Mouse (Mus musculus): Measurements from ENCODE around the gene Proser3. TPM values are rescaled to one million over a fixed set of nuclear protein-coding genes. Genes with fewer than 3 reads are reported as not detected.

The Proser3 gene
- 4.5 TPM for polyA plus RNA-seq (2015; fragmentation: Illumina TruSeq; extraction: RNeasy Lipid Tissue Mini Kit (QIAGEN cat#74804); ENCODE audit: low read depth, low replicate concordance)

GRCm38 (mm10) chr7:30552102-30553020, at the start of gene Proser3, which contains the start of gene Hspb6:
TSS of gene Proser3 (minus strand) at chr7:30552299.
TSS of gene Hspb6 (plus strand) at chr7:30552178.

GRCm38 (mm10) chr7:30598786-30599185, 46.7 kb upstream of the Proser3 start, which contains the start of gene Zbtb32:
TSS of gene Zbtb32 (minus strand) at chr7:30598909.

GRCm38 (mm10) chr7:30588676-30589434, 36.8 kb upstream of the Proser3 start, which contains the start of gene Kmt2b:
TSS of gene Kmt2b (minus strand) at chr7:30588726.

GRCm38 (mm10) chr7:30564970-30565571, 13.0 kb upstream of the Proser3 start, which contains the start of gene Igflr1:
TSS of gene Igflr1 (plus strand) at chr7:30565427.

GRCm38 (mm10) chr7:30563117-30563905, 11.2 kb upstream of the Proser3 start, which contains the start of the genes U2af1l4, Gm49396 and Psenen:
TSS of gene U2af1l4 (plus strand) at chr7:30563301.
TSS of gene Gm49396 (plus strand) at chr7:30563344.
TSS of gene Psenen (minus strand) at chr7:30563627.

GRCm38 (mm10) chr7:30559443-30559954, 7.4 kb upstream of the Proser3 start, which contains the start of gene Lin37:
TSS of gene Lin37 (minus strand) at chr7:30559838.

GRCm38 (mm10) chr7:30534633-30535577, 17.2 kb downstream of the Proser3 start, which contains the start of gene Arhgap33:
TSS of gene Arhgap33 (minus strand) at chr7:30535060.

GRCm38 (mm10) chr7:30493401-30493931, 58.6 kb downstream of the Proser3 start, which contains the start of gene Prodh2:
TSS of gene Prodh2 (plus strand) at chr7:30493622.

Other genes with a start within 250 kb of the Proser3 start
- gene Alkbh6, start 243.6 kb downstream of the Proser3 start, polyA plus RNA-seq (2015; fragmentation: Illumina TruSeq; extraction: RNeasy Lipid Tissue Mini Kit (QIAGEN cat#74804); ENCODE audit: low read depth, low replicate concordance): 87.8 TPM
- gene Syne4, start 237.5 kb downstream of the Proser3 start, polyA plus RNA-seq (2015; fragmentation: Illumina TruSeq; extraction: RNeasy Lipid Tissue Mini Kit (QIAGEN cat#74804); ENCODE audit: low read depth, low replicate concordance): 9.7 TPM
- gene E130208F15Rik, start 230.6 kb downstream of the Proser3 start, polyA plus RNA-seq (2015; fragmentation: Illumina TruSeq; extraction: RNeasy Lipid Tissue Mini Kit (QIAGEN cat#74804); ENCODE audit: low read depth, low replicate concordance): 0.43 TPM
- 11.2 TPM for gene Sdhaf1, start 228.4 kb downstream of the Proser3 start, polyA plus RNA-seq (2015; fragmentation: Illumina TruSeq; extraction: RNeasy Lipid Tissue Mini Kit (QIAGEN cat#74804); ENCODE audit: low read depth, low replicate concordance)
- 13.9 TPM for gene Lrfn3, start 189.5 kb downstream of the Proser3 start, polyA plus RNA-seq (2015; fragmentation: Illumina TruSeq; extraction: RNeasy Lipid Tissue Mini Kit (QIAGEN cat#74804); ENCODE audit: low read depth, low replicate concordance)
- 90.8 TPM for gene Tyrobp, start 138.5 kb downstream of the Proser3 start, polyA plus RNA-seq (2015; fragmentation: Illumina TruSeq; extraction: RNeasy Lipid Tissue Mini Kit (QIAGEN cat#74804); ENCODE audit: low read depth, low replicate concordance)
- gene Hcst, start 132.4 kb downstream of the Proser3 start, polyA plus RNA-seq (2015; fragmentation: Illumina TruSeq; extraction: RNeasy Lipid Tissue Mini Kit (QIAGEN cat#74804); ENCODE audit: low read depth, low replicate concordance): 1.6 TPM
- gene Nfkbid, start 130.6 kb downstream of the Proser3 start, polyA plus RNA-seq (2015; fragmentation: Illumina TruSeq; extraction: RNeasy Lipid Tissue Mini Kit (QIAGEN cat#74804); ENCODE audit: low read depth, low replicate concordance): 2.7 TPM
- 972 TPM for gene Aplp1, start 106.8 kb downstream of the Proser3 start, polyA plus RNA-seq (2015; fragmentation: Illumina TruSeq; extraction: RNeasy Lipid Tissue Mini Kit (QIAGEN cat#74804); ENCODE audit: low read depth, low replicate concordance)
- 9.7 TPM for gene Kirrel2, start 94.6 kb downstream of the Proser3 start, polyA plus RNA-seq (2015; fragmentation: Illumina TruSeq; extraction: RNeasy Lipid Tissue Mini Kit (QIAGEN cat#74804); ENCODE audit: low read depth, low replicate concordance)
- gene Nphs1, start 94.0 kb downstream of the Proser3 start, polyA plus RNA-seq (2015; fragmentation: Illumina TruSeq; extraction: RNeasy Lipid Tissue Mini Kit (QIAGEN cat#74804); ENCODE audit: low read depth, low replicate concordance): 1.9 TPM
- gene Prodh2, start 58.7 kb downstream of the Proser3 start, polyA plus RNA-seq (2015; fragmentation: Illumina TruSeq; extraction: RNeasy Lipid Tissue Mini Kit (QIAGEN cat#74804); ENCODE audit: low read depth, low replicate concordance): not detected
- 95.4 TPM for gene Arhgap33, start 17.2 kb downstream of the Proser3 start, polyA plus RNA-seq (2015; fragmentation: Illumina TruSeq; extraction: RNeasy Lipid Tissue Mini Kit (QIAGEN cat#74804); ENCODE audit: low read depth, low replicate concordance)
- gene Hspb6, start 121 bp downstream of the Proser3 start, polyA plus RNA-seq (2015; fragmentation: Illumina TruSeq; extraction: RNeasy Lipid Tissue Mini Kit (QIAGEN cat#74804); ENCODE audit: low read depth, low replicate concordance): 7.9 TPM
- gene Lin37, start 7.5 kb upstream of the Proser3 start, polyA plus RNA-seq (2015; fragmentation: Illumina TruSeq; extraction: RNeasy Lipid Tissue Mini Kit (QIAGEN cat#74804); ENCODE audit: low read depth, low replicate concordance): 51.4 TPM
- gene U2af1l4, start 11.0 kb upstream of the Proser3 start, polyA plus RNA-seq (2015; fragmentation: Illumina TruSeq; extraction: RNeasy Lipid Tissue Mini Kit (QIAGEN cat#74804); ENCODE audit: low read depth, low replicate concordance): 85.7 TPM
- 6.7 TPM for gene Gm49396, start 11.0 kb upstream of the Proser3 start, polyA plus RNA-seq (2015; fragmentation: Illumina TruSeq; extraction: RNeasy Lipid Tissue Mini Kit (QIAGEN cat#74804); ENCODE audit: low read depth, low replicate concordance)
- gene Psenen, start 11.3 kb upstream of the Proser3 start, polyA plus RNA-seq (2015; fragmentation: Illumina TruSeq; extraction: RNeasy Lipid Tissue Mini Kit (QIAGEN cat#74804); ENCODE audit: low read depth, low replicate concordance): 158 TPM
- gene Igflr1, start 13.1 kb upstream of the Proser3 start, polyA plus RNA-seq (2015; fragmentation: Illumina TruSeq; extraction: RNeasy Lipid Tissue Mini Kit (QIAGEN cat#74804); ENCODE audit: low read depth, low replicate concordance): 1.5 TPM
- gene Kmt2b, start 36.4 kb upstream of the Proser3 start, polyA plus RNA-seq (2015; fragmentation: Illumina TruSeq; extraction: RNeasy Lipid Tissue Mini Kit (QIAGEN cat#74804); ENCODE audit: low read depth, low replicate concordance): 25.9 TPM
- gene Zbtb32, start 46.6 kb upstream of the Proser3 start, polyA plus RNA-seq (2015; fragmentation: Illumina TruSeq; extraction: RNeasy Lipid Tissue Mini Kit (QIAGEN cat#74804); ENCODE audit: low read depth, low replicate concordance): not detected
- 1.1 TPM for gene Upk1a, start 60.5 kb upstream of the Proser3 start, polyA plus RNA-seq (2015; fragmentation: Illumina TruSeq; extraction: RNeasy Lipid Tissue Mini Kit (QIAGEN cat#74804); ENCODE audit: low read depth, low replicate concordance)
- 1,546 TPM for gene Cox6b1, start 73.9 kb upstream of the Proser3 start, polyA plus RNA-seq (2015; fragmentation: Illumina TruSeq; extraction: RNeasy Lipid Tissue Mini Kit (QIAGEN cat#74804); ENCODE audit: low read depth, low replicate concordance)
- gene Etv2, start 83.6 kb upstream of the Proser3 start, polyA plus RNA-seq (2015; fragmentation: Illumina TruSeq; extraction: RNeasy Lipid Tissue Mini Kit (QIAGEN cat#74804); ENCODE audit: low read depth, low replicate concordance): not detected
- 72.4 TPM for gene Rbm42, start 98.0 kb upstream of the Proser3 start, polyA plus RNA-seq (2015; fragmentation: Illumina TruSeq; extraction: RNeasy Lipid Tissue Mini Kit (QIAGEN cat#74804); ENCODE audit: low read depth, low replicate concordance)
- gene Haus5, start 112.7 kb upstream of the Proser3 start, polyA plus RNA-seq (2015; fragmentation: Illumina TruSeq; extraction: RNeasy Lipid Tissue Mini Kit (QIAGEN cat#74804); ENCODE audit: low read depth, low replicate concordance): 6.4 TPM
- not detected for gene Pmis2, start 119.3 kb upstream of the Proser3 start, polyA plus RNA-seq (2015; fragmentation: Illumina TruSeq; extraction: RNeasy Lipid Tissue Mini Kit (QIAGEN cat#74804); ENCODE audit: low read depth, low replicate concordance)
- not detected for gene 2200002J24Rik, start 146.6 kb upstream of the Proser3 start, polyA plus RNA-seq (2015; fragmentation: Illumina TruSeq; extraction: RNeasy Lipid Tissue Mini Kit (QIAGEN cat#74804); ENCODE audit: low read depth, low replicate concordance)
- gene Atp4a, start 159.9 kb upstream of the Proser3 start, polyA plus RNA-seq (2015; fragmentation: Illumina TruSeq; extraction: RNeasy Lipid Tissue Mini Kit (QIAGEN cat#74804); ENCODE audit: low read depth, low replicate concordance): 0.59 TPM
- gene Tmem147, start 177.2 kb upstream of the Proser3 start, polyA plus RNA-seq (2015; fragmentation: Illumina TruSeq; extraction: RNeasy Lipid Tissue Mini Kit (QIAGEN cat#74804); ENCODE audit: low read depth, low replicate concordance): 184 TPM
- not detected for gene Gapdhs, start 191.4 kb upstream of the Proser3 start, polyA plus RNA-seq (2015; fragmentation: Illumina TruSeq; extraction: RNeasy Lipid Tissue Mini Kit (QIAGEN cat#74804); ENCODE audit: low read depth, low replicate concordance)
- 6.5 TPM for gene Sbsn, start 199.2 kb upstream of the Proser3 start, polyA plus RNA-seq (2015; fragmentation: Illumina TruSeq; extraction: RNeasy Lipid Tissue Mini Kit (QIAGEN cat#74804); ENCODE audit: low read depth, low replicate concordance)
- 14.4 TPM for gene Dmkn, start 211.5 kb upstream of the Proser3 start, polyA plus RNA-seq (2015; fragmentation: Illumina TruSeq; extraction: RNeasy Lipid Tissue Mini Kit (QIAGEN cat#74804); ENCODE audit: low read depth, low replicate concordance)
- gene Krtdap, start 235.6 kb upstream of the Proser3 start, polyA plus RNA-seq (2015; fragmentation: Illumina TruSeq; extraction: RNeasy Lipid Tissue Mini Kit (QIAGEN cat#74804); ENCODE audit: low read depth, low replicate concordance): not detected

Measured in brain, adult 10 weeks (tissue).